Mouse (Mus musculus) cerebellum, adult 2 months (tissue): ENCODE results near the gene Lyz2. TPM values are rescaled to one million over a fixed set of nuclear protein-coding genes. Genes with fewer than 3 reads are reported as not detected.

Experiments used
- DNase-seq, 2 experiments: peaks; one replicate each; pipeline ENCODE4 v3.0.0; 2021
- H3K27ac ChIP-seq: fragments of 200-500 bp; 2 replicates; pipeline ENCODE4 v1.5.1; 2012; ENCODE audit warnings: low read length, control low read depth, inconsistent platforms; ENCODE audit not compliant: insufficient read depth
- H3K27me3 ChIP-seq: fragments of 200-500 bp; 2 replicates; pipeline ENCODE4 v1.6.1; 2012; ENCODE audit warnings: inconsistent platforms, mild to moderate bottlenecking, low read length, moderate library complexity; ENCODE audit not compliant: control insufficient read depth, insufficient read depth
- H3K4me1 ChIP-seq: fragments of 200-500 bp; 2 replicates; pipeline ENCODE4 v1.6.1; 2011; ENCODE audit warnings: low read length; ENCODE audit not compliant: control insufficient read depth, insufficient read depth
- H3K4me3 ChIP-seq: fragments of 200-500 bp; replicated peaks from 2 replicates; pipeline ENCODE3; 2011; ENCODE audit warnings: mild to moderate bottlenecking, low read depth, low read length, control low read depth; ENCODE audit not compliant: insufficient read depth
- CTCF ChIP-seq: fragments of 200-500 bp; IDR thresholded peaks from 2 replicates; pipeline ENCODE4 v1.5.1; 2011; ENCODE audit warnings: low read depth, mild to moderate bottlenecking, control low read depth, low read length, moderate library complexity, borderline replicate concordance; ENCODE audit not compliant: insufficient read depth
- POLR2A ChIP-seq: fragments of 200-500 bp; IDR thresholded peaks from 2 replicates; pipeline ENCODE4 v1.6.1; 2011; ENCODE audit warnings: low read length, control low read depth, borderline replicate concordance; ENCODE audit not compliant: insufficient read depth
- WGBS: fragments of 180-500 bp; shearing (Covaris S2); methylation state at CpG from one replicate; pipeline ENCODE4 v1.1.7; 2018; 5-methylcytosine and 5-hydroxymethylcytosine counted together
- polyA plus RNA-seq: library from polyadenylated mRNA; depleted of rRNA; stranded (reverse); fragments of >200 nt; gene quantifications from 2 replicates; pipeline ENCODE4 v1.2.3, GENCODE M21; 2012; rRNA removed

The Lyz2 gene
- 10.5 and 11.3 TPM in 2 replicates for polyA plus RNA-seq

DNA sequence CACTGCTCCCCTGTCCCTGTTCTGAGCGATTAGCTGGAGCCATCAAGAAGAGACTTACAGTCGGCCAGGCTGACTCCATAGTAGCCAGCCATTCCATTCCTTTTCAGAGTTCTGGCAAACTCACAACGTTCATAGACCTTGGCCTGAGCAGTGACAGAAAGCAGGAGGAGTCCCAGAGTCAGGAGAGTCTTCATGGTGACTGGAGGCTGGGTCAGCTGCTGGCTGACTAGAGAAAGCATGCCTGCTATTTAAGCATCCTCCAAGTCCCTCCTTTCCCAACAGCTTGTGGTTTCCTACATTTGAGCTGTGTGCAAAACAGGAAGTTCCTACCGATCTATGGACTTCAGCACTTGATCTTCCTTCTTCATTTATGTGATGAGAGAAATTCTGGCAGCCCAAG, at the start of gene Lyz2:
Gene Lyz2, minus strand, starts transcription at position 273 of the 400 bp plus-strand sequence.
- TF ChIP-seq CTCF (no peak), POLR2A (no peak)
- H3K4me1 ChIP-seq = no peaks in the 10 kb centered on the region
- H3K27me3 ChIP-seq = no peaks in the 10 kb centered on the region
- no peak for DNase-seq
- 43% methylated on average over 4 of the region's 4 CpGs for WGBS
- no peak within 1 kb of the TSS for H3K27ac ChIP-seq
- no peak within 1 kb of the TSS for H3K4me3 ChIP-seq

DNA sequence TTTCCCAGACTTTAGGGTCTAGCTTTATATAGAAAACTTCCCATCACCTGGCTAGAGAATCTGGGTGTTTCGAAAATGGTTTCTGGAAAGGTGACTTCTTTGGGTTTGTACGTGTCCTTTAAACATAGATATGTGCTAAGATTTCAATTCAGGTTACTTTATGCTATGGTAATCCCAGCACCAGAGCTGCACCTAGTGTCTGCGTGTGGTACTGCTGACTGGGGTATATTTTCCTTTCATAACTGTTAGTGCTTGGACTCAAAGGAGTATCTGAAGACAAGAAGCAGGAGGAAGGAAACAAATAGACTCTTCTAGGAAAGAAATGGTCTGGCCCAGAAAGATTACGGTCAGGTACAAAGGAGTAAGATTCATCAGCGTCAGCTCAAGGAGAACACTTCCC, 48.4 kb upstream of the Lyz2 start:
- no peaks in the 10 kb centered on the region for H3K4me1 ChIP-seq
- 79% methylated on average over 5 of the region's 5 CpGs for WGBS
- no peak for DNase-seq
- H3K27me3 ChIP-seq = no peaks in the 10 kb centered on the region
- H3K4me3 ChIP-seq = no peak overlapping the region
- 0 out of 2 replicates have a peak, but pooled peaks have one; percentile 14 for TF ChIP-seq CTCF
- no peak for TF ChIP-seq POLR2A
- H3K27ac ChIP-seq = no peak overlapping the region

DNA sequence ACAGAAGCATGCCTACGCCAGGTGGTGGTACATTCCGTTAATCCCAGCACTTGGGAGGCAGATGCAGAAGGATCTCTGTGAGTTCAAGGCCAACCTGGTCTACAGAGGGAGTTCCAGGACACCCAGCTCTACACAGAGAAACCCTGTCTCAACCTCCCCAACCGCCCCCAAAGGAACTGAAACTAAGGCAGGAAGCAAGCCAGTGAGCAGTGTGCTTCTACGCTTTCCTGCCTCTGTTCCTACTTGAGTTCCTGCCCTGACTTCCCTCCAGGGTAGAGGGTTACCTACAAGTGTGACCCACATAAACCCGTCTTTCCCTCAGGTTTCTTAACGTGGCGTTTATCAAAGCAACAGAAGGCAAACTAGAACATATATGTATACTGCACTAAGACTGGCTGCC, 41.7 kb upstream of the Lyz2 start:
- no peak for TF ChIP-seq CTCF
- TF ChIP-seq POLR2A = no peak
- H3K27me3 ChIP-seq = no peaks in the 10 kb centered on the region
- H3K4me3 ChIP-seq = no peak overlapping the region
- H3K27ac ChIP-seq = no peak overlapping the region
- DNase-seq = no peak
- WGBS = 88% methylated on average over 7 of the region's 7 CpGs
- no peaks in the 10 kb centered on the region for H3K4me1 ChIP-seq

DNA sequence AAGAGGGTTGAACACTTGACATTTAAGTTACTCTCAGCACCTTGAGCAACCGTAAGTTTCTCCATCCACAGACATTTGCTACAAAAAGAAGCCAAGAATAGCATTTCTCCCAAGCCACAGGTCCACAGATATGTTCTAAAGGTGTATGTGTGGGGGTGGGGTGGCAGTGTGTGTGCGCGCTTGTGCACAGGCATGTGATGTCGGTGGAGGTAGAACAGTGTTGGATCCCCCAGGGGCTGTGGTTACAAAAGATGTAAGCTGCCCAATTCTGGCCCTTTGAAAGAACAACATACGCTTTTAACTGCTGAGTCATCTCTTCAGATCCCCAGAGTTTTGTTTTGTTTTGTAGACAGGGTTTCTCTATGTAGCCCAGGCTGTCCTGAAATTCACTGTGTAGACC, 40.5 kb upstream of the Lyz2 start:
- H3K4me1 ChIP-seq = no peaks in the 10 kb centered on the region
- H3K4me3 ChIP-seq = no peak overlapping the region
- no peak for TF ChIP-seq POLR2A
- TF ChIP-seq CTCF = no peak
- no peak overlapping the region for H3K27ac ChIP-seq
- 94% methylated on average over 5 of the region's 5 CpGs for WGBS
- H3K27me3 ChIP-seq = no peaks in the 10 kb centered on the region
- DNase-seq = no peak

DNA sequence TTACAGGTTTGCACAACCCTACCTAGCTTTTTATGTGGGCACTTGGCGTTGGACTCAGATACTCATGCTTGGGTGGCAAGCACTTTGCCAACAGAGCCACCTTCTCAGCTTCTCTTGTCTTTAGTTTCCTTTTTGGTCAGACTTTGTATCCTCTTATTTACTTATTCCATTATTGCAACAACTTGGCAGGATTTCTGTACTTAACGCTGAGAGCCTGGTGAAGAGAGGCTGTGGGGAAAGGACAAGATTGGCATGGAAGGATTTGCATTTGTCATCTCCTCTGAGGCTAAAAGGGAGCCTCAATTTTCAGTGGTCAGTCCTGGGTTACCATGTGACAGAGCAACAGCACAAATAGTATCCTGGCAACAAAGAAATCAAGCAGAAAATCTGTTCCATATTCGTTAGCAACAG, 38.5 kb upstream of the Lyz2 start:
- TF ChIP-seq CTCF = no peak
- H3K27me3 ChIP-seq = no peaks in the 10 kb centered on the region
- H3K4me1 ChIP-seq = no peaks in the 10 kb centered on the region
- no peak for DNase-seq
- no peak overlapping the region for H3K4me3 ChIP-seq
- WGBS = 44% methylated on average over 3 of the region's 3 CpGs
- H3K27ac ChIP-seq = no peak overlapping the region

DNA sequence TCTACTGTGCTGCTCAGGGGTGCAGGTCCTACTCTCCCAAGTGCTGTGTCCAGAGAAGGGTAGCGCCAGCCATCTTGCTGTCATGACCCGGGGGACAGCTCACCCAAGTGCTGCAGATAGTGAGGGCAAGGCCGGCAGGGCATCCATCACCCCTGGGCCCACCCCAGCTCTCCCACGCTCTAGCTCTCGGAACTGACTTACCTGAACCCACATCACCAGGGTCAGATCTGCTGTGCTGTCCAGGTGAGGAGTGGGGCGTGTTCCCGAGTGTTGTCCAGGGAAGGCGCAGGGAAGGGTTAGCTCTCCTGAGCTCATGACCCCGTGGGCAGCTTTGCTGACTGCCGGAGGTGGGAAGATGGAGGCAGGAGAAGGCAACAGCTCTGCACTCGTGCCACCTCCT, 34.3 kb upstream of the Lyz2 start:
- no peaks in the 10 kb centered on the region for H3K4me1 ChIP-seq
- no peak for DNase-seq
- WGBS = 85% methylated on average over 11 of the region's 11 CpGs
- no peak overlapping the region for H3K27ac ChIP-seq
- no peak overlapping the region for H3K4me3 ChIP-seq
- TF ChIP-seq CTCF = no peak
- TF ChIP-seq POLR2A = no peak
- H3K27me3 ChIP-seq = no peaks in the 10 kb centered on the region

DNA sequence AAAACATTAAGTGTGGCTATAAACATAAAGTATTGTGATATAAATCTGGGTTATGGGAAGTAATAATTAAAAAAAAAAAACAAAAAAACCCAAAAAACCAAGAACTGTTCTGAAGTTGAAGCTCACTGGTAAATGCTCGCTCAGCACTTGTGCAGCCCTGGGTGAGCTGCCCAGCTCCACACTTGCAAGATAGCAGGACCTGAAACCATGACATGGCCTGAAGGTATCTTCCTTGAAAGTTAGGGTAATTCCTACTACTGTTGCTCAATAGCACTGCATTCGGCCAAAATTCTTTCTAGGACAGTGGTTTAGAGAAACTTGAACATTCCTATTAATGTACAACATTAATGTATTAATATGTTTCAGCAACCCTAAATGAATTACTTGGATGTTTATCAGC, 31.0 kb upstream of the Lyz2 start:
- TF ChIP-seq CTCF = no peak
- no peak for TF ChIP-seq POLR2A

DNA sequence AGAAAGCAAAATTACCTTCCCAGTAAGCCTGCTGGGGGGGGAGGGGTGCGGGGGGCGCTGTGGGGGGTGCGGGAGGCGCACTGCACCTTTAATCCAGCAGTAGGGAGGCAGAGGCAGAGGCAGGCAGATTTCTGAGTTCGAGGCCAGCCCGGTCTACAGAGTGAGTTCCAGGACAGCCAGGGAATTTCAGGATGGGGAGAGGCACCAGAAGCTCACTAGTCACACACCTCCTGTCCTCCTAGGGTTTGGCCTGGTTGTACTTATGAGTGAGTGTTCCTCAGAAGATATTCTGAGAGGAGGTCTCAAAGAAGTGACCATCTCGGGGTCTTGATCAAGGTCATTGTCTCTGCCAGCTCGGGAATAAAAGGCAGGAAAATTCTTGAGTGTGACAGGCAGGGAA, 30.0 kb upstream of the Lyz2 start:
- Histone ChIP-seq H3K27me3 (no peaks in the 10 kb centered on the region), H3K4me1 (no peaks in the 10 kb centered on the region), H3K27ac (no peak overlapping the region), H3K4me3 (no peak overlapping the region)
- 77% methylated on average over 8 of the region's 8 CpGs for WGBS
- DNase-seq = no peak
- no peak for TF ChIP-seq CTCF
- TF ChIP-seq POLR2A = no peak

More for the DNA sequence above, 31.0 kb upstream of the Lyz2 start:
- DNase-seq = no peak
- H3K27ac ChIP-seq = no peak overlapping the region
- no peak overlapping the region for H3K4me3 ChIP-seq
- H3K27me3 ChIP-seq = no peaks in the 10 kb centered on the region
- no peaks in the 10 kb centered on the region for H3K4me1 ChIP-seq
- 93% methylated on average over 2 of the region's 2 CpGs for WGBS
